Mouse (Mus musculus): ENCODE data around the gene Depp1. TPM values are rescaled to one million over a fixed set of nuclear protein-coding genes. Genes with fewer than 3 reads are reported as not detected.
A peak's percentile ranks its signal among the peaks of the same experiment; 100 is the strongest.

Depp1 gene
- polyA plus RNA-seq, 1 experiment from 2014 or later: 38.5 TPM

DNA sequence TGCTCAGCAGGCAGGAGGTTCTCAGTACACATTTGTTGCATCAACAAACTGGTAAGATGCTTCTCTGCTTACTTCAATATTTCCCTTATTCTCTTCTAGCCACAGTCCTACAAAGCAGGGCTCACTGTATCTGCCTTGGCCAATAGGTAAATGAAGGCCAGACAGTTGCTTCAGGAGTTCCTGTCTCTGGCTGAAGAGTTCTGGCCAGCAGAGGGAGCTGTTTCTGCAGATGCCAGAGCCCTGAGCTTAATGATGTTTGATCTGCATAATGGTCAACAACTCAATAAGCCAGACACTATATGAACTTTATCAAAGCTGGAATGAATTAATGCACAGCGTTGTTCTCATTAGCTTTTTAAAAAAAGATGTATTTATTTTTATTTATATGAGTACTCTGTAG, 18.3 kb upstream of the Depp1 start:
- no peak for ATAC-seq (ENCODE audit: low FRiP score, low TSS enrichment)
- no peaks in the 10 kb centered on the region for H3K36me3 ChIP-seq (ENCODE audit: insufficient read depth, low read length)
- H3K27ac ChIP-seq (ENCODE audit: low read length): no peak overlapping the region
- peaks cover 16% of the 10 kb centered on the region for H3K4me1 ChIP-seq (ENCODE audit: insufficient read depth, low read length)
- no peak overlapping the region for H3K4me3 ChIP-seq (ENCODE audit: low read length)
- no peaks in the 10 kb centered on the region for H3K27me3 ChIP-seq (ENCODE audit: insufficient read depth, low read length)
- H3K4me2 ChIP-seq (replicated peaks; ENCODE audit: low read depth, low read length): no peak overlapping the region
- H3K9me3 ChIP-seq (ENCODE audit: low read length): no peaks in the 10 kb centered on the region
- 44% methylated on average over 1 of the region's 1 CpGs for WGBS
- no peak overlapping the region for H3K9ac ChIP-seq (replicated peaks; ENCODE audit: low read length)

DNA sequence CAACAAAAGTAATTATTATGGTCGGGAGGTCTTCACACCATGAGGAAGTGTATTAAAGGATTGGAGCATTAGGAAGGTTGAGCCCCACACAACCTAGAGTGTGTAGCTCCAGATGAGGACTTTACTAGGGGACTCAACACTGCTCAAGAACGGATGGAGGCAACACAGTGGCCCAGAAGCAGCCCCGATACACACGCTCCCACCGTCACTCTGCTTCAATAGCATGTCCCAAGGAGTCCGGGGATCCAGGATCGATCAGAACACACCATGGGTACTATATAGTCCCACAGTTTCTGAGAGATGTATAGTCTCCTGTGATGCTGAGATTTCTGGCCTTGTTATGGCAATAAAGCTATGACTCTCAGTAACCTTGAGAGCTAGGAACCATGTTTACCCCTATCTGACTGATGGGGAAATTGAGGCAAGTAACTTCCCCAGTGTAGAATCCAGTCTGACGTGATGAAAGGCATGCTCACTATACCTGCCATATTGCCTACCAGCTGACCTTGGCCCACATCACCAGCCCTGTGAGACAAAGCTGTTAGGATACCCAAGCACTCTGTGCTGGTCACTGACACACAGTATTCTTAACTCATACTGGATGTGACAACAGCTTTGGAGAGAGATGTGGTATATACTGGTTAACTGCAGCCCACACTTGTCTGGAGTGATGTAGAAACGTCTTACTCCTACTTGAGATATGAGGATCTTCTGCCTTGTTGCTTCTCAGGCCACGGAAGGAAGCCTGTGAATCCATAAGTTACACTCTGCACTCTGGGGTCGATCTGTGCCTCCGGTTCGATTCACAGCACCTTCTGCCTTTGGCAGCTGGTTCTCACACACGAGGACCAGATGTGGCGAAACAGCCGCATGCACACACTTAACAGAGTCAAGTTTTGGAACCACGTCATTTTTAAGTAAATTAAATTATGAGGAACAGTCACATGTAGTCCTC, 16.4 kb upstream of the Depp1 start:
- 92% methylated on average over 17 of the region's 17 CpGs for WGBS
- Histone ChIP-seq H3K9ac (replicated peaks; ENCODE audit: low read length) (no peak overlapping the region), H3K4me3 (ENCODE audit: low read length) (no peak overlapping the region), H3K27me3 (ENCODE audit: insufficient read depth, low read length) (no peaks in the 10 kb centered on the region), H3K4me1 (ENCODE audit: insufficient read depth, low read length) (peaks cover 16% of the 10 kb centered on the region), H3K9me3 (ENCODE audit: low read length) (no peaks in the 10 kb centered on the region), H3K4me2 (replicated peaks; ENCODE audit: low read depth, low read length) (no peak overlapping the region), H3K36me3 (ENCODE audit: insufficient read depth, low read length) (no peaks in the 10 kb centered on the region), H3K27ac (ENCODE audit: low read length) (peak overlapping the region; percentile 74; the same call in 1 of the 2 replicates)
- ATAC-seq (ENCODE audit: low FRiP score, low TSS enrichment): no peak

DNA sequence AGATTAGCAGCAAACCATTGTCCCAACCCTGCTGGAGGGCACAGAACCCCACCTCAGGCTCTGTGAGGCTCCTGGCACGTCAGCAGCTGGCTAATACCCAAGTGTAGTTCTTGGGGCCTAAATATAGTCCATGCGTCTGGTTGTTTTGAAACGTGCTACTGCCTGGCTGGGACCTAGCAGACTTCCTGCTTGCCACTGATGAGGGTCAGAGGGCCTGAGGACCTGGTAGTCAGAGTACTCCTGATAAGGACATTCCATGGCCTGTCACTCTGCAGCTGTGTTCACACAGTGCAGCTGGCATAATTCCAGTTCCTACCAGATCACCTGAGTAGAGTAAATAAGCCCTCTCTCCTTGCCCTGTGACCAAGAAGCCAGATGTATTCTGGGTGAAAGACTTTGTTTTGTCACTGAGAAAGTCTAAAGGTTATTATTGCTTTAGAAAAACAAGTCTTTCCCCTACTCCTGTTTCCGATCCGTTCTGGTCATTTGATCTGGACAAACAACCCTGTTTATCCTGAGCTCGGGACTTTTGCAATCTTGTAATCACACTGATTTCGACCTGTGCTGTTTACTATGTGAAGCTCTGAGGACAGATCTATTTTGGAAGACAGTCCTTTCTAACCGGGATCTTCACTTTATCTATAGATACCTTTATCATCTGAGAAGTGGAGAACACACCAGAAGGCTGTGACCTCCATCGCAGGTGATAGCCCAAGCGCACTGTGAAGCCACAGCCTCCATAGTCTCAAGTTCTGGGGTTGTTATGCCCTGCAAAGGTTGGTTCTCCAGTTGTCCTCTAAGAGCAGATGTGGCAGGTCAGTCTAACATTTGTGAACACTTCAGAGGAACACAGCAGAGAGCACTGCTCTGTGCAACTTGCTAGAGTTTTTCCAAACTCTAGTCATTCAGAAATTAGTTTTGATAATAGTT, 14.9 kb upstream of the Depp1 start:
- H3K9me3 ChIP-seq (ENCODE audit: low read length): no peaks in the 10 kb centered on the region
- no peak overlapping the region for H3K4me2 ChIP-seq (replicated peaks; ENCODE audit: low read depth, low read length)
- peak overlapping the region; percentile 74 for H3K27ac ChIP-seq (ENCODE audit: low read length)
- no peaks in the 10 kb centered on the region for H3K36me3 ChIP-seq (ENCODE audit: insufficient read depth, low read length)
- 0 out of 2 replicates have a peak overlapping the region, but pooled peaks have one; percentile 6 for H3K9ac ChIP-seq (replicated peaks; ENCODE audit: low read length)
- no peak overlapping the region for H3K4me3 ChIP-seq (ENCODE audit: low read length)
- peaks cover 13% of the 10 kb centered on the region for H3K4me1 ChIP-seq (ENCODE audit: insufficient read depth, low read length)
- no peaks in the 10 kb centered on the region for H3K27me3 ChIP-seq (ENCODE audit: insufficient read depth, low read length)
- peak; percentile 88 for ATAC-seq (ENCODE audit: low FRiP score, low TSS enrichment)
- WGBS: 24% methylated on average over 10 of the region's 10 CpGs

DNA sequence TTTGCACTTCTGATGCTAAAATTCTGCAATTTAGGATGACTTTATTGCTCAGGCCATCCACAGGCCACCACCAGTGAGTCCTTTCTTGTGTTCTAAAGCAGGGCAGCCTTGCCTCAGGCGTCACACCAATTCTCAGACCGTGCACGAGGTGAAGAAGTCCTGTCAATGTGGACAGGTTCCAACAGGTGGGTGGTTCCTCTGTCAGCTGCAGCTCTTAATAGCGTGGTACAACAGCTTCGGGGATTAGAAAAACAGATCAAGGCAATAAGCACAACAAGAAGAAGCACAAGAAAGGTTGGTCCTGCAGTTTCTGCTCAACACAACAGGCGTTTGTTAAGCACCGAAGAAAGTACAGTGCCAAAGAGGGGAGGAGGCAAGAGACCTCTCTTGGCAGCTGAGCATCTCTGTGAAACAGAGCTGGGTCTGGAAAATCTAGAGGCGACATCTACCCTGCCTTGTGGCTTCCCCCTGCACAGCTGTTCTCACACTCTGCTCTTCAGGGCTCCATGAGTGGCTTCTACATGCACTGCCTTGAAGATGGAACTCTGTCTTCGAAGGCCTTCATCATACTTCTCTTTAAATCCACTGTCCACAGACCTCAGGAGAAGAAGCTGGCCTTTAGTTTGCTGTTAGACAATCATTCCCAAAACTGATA, 13.7 kb upstream of the Depp1 start:
- Histone ChIP-seq H3K4me1 (ENCODE audit: insufficient read depth, low read length) (peaks cover 13% of the 10 kb centered on the region), H3K27me3 (ENCODE audit: insufficient read depth, low read length) (no peaks in the 10 kb centered on the region), H3K36me3 (ENCODE audit: insufficient read depth, low read length) (no peaks in the 10 kb centered on the region), H3K27ac (ENCODE audit: low read length) (no peak overlapping the region), H3K4me2 (replicated peaks; ENCODE audit: low read depth, low read length) (no peak overlapping the region), H3K9me3 (ENCODE audit: low read length) (no peaks in the 10 kb centered on the region), H3K9ac (replicated peaks; ENCODE audit: low read length) (no peak overlapping the region), H3K4me3 (ENCODE audit: low read length) (no peak overlapping the region)
- 69% methylated on average over 9 of the region's 9 CpGs for WGBS
- ATAC-seq (ENCODE audit: low FRiP score, low TSS enrichment): no peak

DNA sequence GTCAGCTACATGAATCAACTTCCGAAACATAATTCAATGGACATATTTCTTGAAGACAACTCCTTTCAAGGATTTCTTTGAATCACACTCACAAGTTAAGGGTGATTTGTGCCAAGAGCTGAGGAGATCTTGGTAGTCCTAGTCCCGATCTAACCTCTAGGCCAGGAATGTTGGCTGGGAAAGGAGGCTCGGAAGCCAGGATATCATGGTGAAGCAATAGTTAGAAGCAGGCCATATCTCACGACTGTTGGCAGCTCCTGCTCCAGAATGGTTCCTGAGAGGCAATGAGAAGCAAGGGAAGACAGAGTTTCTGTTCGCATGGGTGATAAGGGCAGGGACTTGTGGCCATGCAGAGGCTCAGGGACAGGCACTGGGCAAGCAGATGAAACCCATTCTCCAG, 12.9 kb upstream of the Depp1 start:
- 79% methylated on average over 5 of the region's 5 CpGs for WGBS
- Histone ChIP-seq H3K9ac (replicated peaks; ENCODE audit: low read length) (no peak overlapping the region), H3K27ac (ENCODE audit: low read length) (no peak overlapping the region), H3K9me3 (ENCODE audit: low read length) (no peaks in the 10 kb centered on the region), H3K4me2 (replicated peaks; ENCODE audit: low read depth, low read length) (no peak overlapping the region), H3K36me3 (ENCODE audit: insufficient read depth, low read length) (no peaks in the 10 kb centered on the region), H3K27me3 (ENCODE audit: insufficient read depth, low read length) (no peaks in the 10 kb centered on the region), H3K4me3 (ENCODE audit: low read length) (no peak overlapping the region), H3K4me1 (ENCODE audit: insufficient read depth, low read length) (peaks cover 13% of the 10 kb centered on the region)
- ATAC-seq (ENCODE audit: low FRiP score, low TSS enrichment): no peak

DNA sequence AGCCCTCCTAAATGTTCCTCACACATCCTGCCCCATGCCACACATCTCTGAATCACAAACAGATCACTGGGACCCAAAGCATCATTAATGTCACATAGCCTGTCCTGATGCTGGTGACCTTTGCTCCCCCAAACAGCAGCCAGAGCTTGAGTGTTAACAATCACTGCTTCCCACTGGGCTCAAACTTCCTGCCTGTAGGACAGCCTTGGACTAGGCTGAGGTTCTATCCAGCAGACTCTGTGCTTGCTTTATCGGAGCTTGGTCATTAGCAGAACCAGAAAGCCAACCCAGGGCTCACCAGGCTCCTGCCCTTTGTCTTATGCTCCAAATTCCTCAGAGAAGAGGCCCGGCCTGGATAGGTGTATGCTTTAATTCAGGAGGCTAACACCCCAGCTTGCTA, 11.5 kb upstream of the Depp1 start:
- H3K36me3 ChIP-seq (ENCODE audit: insufficient read depth, low read length): no peaks in the 10 kb centered on the region
- H3K27me3 ChIP-seq (ENCODE audit: insufficient read depth, low read length): no peaks in the 10 kb centered on the region
- no peak overlapping the region for H3K4me2 ChIP-seq (replicated peaks; ENCODE audit: low read depth, low read length)
- no peak overlapping the region for H3K9ac ChIP-seq (replicated peaks; ENCODE audit: low read length)
- no peak for ATAC-seq (ENCODE audit: low FRiP score, low TSS enrichment)
- no peak overlapping the region for H3K4me3 ChIP-seq (ENCODE audit: low read length)
- peaks cover 13% of the 10 kb centered on the region for H3K4me1 ChIP-seq (ENCODE audit: insufficient read depth, low read length)
- H3K9me3 ChIP-seq (ENCODE audit: low read length): no peaks in the 10 kb centered on the region
- H3K27ac ChIP-seq (ENCODE audit: low read length): no peak overlapping the region
- 85% methylated on average over 2 of the region's 2 CpGs for WGBS

DNA sequence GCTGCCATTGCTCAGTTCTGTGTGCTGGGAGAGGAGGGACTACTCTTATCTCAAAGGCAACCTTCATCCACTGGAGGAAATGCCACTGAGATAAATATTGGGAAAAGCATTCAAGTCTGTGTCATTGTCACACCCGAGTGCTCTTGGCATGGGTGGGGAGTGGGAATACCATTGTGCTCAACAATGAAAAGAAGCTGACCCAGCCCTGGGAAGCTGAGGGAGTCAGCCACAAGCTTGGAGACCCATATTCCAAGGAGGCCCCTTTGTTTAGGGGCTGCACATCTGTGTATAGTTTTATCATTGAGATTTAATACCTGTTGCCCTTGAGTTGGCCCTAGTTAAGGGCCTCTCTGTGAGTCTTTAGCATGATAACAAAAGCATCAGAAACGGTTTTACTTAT, 10.7 kb upstream of the Depp1 start:
- no peak for ATAC-seq (ENCODE audit: low FRiP score, low TSS enrichment)
- H3K36me3 ChIP-seq (ENCODE audit: insufficient read depth, low read length): no peaks in the 10 kb centered on the region

DNA sequence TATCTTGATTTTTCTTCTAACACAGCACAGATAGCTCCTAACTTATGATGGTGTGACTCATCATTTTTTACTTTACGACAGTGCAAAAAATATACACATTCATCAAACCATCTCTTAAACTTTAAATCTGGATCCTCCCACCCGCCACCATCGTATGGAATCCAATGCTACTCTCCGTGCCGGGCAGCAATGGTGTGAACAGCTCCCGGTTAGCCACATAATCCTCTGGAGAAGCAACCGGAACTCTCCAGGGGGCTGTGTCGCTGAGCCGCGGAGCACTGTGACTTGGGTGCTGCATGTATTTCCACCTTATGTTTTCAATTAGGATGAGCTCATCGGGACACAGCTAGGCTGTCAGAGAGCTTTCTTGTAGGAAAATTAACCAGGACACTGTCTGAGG, 7.5 kb upstream of the Depp1 start:
- Histone ChIP-seq H3K27ac (ENCODE audit: low read length) (no peak overlapping the region), H3K9ac (replicated peaks; ENCODE audit: low read length) (no peak overlapping the region), H3K4me3 (ENCODE audit: low read length) (no peak overlapping the region), H3K4me1 (ENCODE audit: insufficient read depth, low read length) (no peaks in the 10 kb centered on the region), H3K9me3 (ENCODE audit: low read length) (no peaks in the 10 kb centered on the region), H3K4me2 (replicated peaks; ENCODE audit: low read depth, low read length) (no peak overlapping the region), H3K27me3 (ENCODE audit: insufficient read depth, low read length) (no peaks in the 10 kb centered on the region), H3K36me3 (ENCODE audit: insufficient read depth, low read length) (no peaks in the 10 kb centered on the region)
- no peak for ATAC-seq (ENCODE audit: low FRiP score, low TSS enrichment)
- WGBS: 81% methylated on average over 11 of the region's 11 CpGs

More for the DNA sequence above, 10.7 kb upstream of the Depp1 start:
- 68% methylated on average over 2 of the region's 2 CpGs for WGBS
- peaks cover 12% of the 10 kb centered on the region for H3K4me1 ChIP-seq (ENCODE audit: insufficient read depth, low read length)
- no peak overlapping the region for H3K4me3 ChIP-seq (ENCODE audit: low read length)
- no peak overlapping the region for H3K9ac ChIP-seq (replicated peaks; ENCODE audit: low read length)
- H3K9me3 ChIP-seq (ENCODE audit: low read length): no peaks in the 10 kb centered on the region
- H3K4me2 ChIP-seq (replicated peaks; ENCODE audit: low read depth, low read length): no peak overlapping the region
- no peaks in the 10 kb centered on the region for H3K27me3 ChIP-seq (ENCODE audit: insufficient read depth, low read length)
- no peak overlapping the region for H3K27ac ChIP-seq (ENCODE audit: low read length)

DNA sequence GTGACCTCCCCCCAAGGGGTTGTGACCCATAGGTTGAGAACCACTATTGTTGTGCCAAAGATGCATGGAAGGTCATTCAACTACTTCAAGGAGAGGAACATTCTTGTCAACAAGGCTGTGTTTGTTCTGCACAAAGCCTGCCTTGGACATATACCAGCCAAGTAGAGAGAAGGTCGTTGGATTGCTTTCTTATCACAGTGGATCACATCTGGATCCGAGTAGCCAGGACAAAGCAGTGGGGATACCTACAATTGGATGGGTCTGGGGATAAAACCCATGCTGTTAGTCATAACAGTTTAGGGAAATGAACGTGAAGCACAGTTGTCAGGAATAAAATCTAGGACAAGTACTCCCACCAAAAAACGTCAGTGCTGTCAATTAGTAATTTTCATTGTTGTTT, 6.5 kb upstream of the Depp1 start:
- no peaks in the 10 kb centered on the region for H3K36me3 ChIP-seq (ENCODE audit: insufficient read depth, low read length)
- H3K4me1 ChIP-seq (ENCODE audit: insufficient read depth, low read length): no peaks in the 10 kb centered on the region
- 65% methylated on average over 4 of the region's 4 CpGs for WGBS
- no peaks in the 10 kb centered on the region for H3K9me3 ChIP-seq (ENCODE audit: low read length)
- H3K27me3 ChIP-seq (ENCODE audit: insufficient read depth, low read length): no peaks in the 10 kb centered on the region
- H3K9ac ChIP-seq (replicated peaks; ENCODE audit: low read length): no peak overlapping the region
- H3K27ac ChIP-seq (ENCODE audit: low read length): peak overlapping the region; percentile 43; the same call in 1 of the 2 replicates
- no peak for ATAC-seq (ENCODE audit: low FRiP score, low TSS enrichment)
- no peak overlapping the region for H3K4me2 ChIP-seq (replicated peaks; ENCODE audit: low read depth, low read length)
- H3K4me3 ChIP-seq (ENCODE audit: low read length): no peak overlapping the region
